Mouse (Mus musculus): ENCODE measurements around the gene Kif5c. TPM values are rescaled to one million over a fixed set of nuclear protein-coding genes. Genes with fewer than 3 reads are reported as not detected.

Kif5c gene
- polyA plus RNA-seq, 1 experiment: 25.8 TPM

GRCm38 (mm10) chr2:49727686-49728085 lies 108.6 kb downstream of the Kif5c start:
- Histone ChIP-seq H3K9ac (ENCODE audit: low read depth, poor library complexity, severe bottlenecking) (no peak overlapping the region), H3K36me3 (ENCODE audit: control insufficient read depth, insufficient read depth, low read length, poor library complexity, severe bottlenecking) (no peaks in the 10 kb centered on the region; the same call in 1 of the 2 replicates), H3K27me3 (ENCODE audit: control insufficient read depth, insufficient read depth, low read length, poor library complexity, severe bottlenecking) (no peaks in the 10 kb centered on the region), H3K27ac (ENCODE audit: insufficient read depth, low read length) (no peak overlapping the region), H3K4me3 (ENCODE audit: low read depth, low read length) (no peak overlapping the region), H3K4me1 (ENCODE audit: control insufficient read depth, insufficient read depth, low read length) (peaks cover under 1% of the 10 kb centered on the region), H3K9me3 (replicated peaks; ENCODE audit: control insufficient read depth, insufficient read depth, low read length, poor library complexity, severe bottlenecking) (no peaks in the 10 kb centered on the region)
- no peak for TF ChIP-seq POLR2A (IDR thresholded peaks at IDR 0.05; ENCODE audit: insufficient read depth, low read length)
- no peak for TF ChIP-seq EP300 (IDR thresholded peaks at IDR 0.05; ENCODE audit: insufficient read depth, low read depth, low read length)

- Histone ChIP-seq H3K4me1 (ENCODE audit: control insufficient read depth, insufficient read depth, low read length) (peaks cover 3% of the 10 kb centered on the region), H3K27me3 (ENCODE audit: control insufficient read depth, insufficient read depth, low read length, poor library complexity, severe bottlenecking) (no peaks in the 10 kb centered on the region), H3K36me3 (ENCODE audit: control insufficient read depth, insufficient read depth, low read length, poor library complexity, severe bottlenecking) (no peaks in the 10 kb centered on the region), H3K27ac (ENCODE audit: insufficient read depth, low read length) (no peak overlapping the region), H3K9me3 (replicated peaks; ENCODE audit: control insufficient read depth, insufficient read depth, low read length, poor library complexity, severe bottlenecking) (no peaks in the 10 kb centered on the region), H3K9ac (ENCODE audit: low read depth, poor library complexity, severe bottlenecking) (no peak overlapping the region), H3K4me3 (ENCODE audit: low read depth, low read length) (no peak overlapping the region)
- TF ChIP-seq POLR2A (IDR thresholded peaks at IDR 0.05; ENCODE audit: insufficient read depth, low read length) (no peak), CTCF (IDR thresholded peaks at IDR 0.05; ENCODE audit: low read depth, low read length) (no peak), EP300 (IDR thresholded peaks at IDR 0.05; ENCODE audit: insufficient read depth, low read depth, low read length) (no peak)
Measured at GRCm38 (mm10) chr2:49728896-49729610, 110.0 kb downstream of the Kif5c start.

DNA sequence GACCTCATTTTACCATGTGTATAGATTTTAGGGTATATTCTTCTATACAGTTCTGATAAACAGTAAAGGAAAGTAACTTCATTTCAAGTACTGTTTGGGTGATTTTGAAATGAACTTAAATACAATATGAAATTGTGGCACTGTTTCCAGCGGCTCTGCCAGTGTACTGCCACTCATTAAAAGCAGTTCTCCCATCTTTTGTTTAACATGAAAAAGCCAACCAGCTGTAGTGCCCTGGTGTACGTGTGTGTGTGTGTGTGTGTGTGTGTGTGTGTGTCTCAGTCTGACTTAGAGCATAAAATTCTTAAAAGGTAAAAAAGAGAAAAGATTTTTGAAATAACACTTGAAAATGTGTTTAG lies 110.5 kb downstream of the Kif5c start:
- Histone ChIP-seq H3K27ac (ENCODE audit: insufficient read depth, low read length) (no peak overlapping the region), H3K4me1 (ENCODE audit: control insufficient read depth, insufficient read depth, low read length) (peaks cover 3% of the 10 kb centered on the region), H3K4me3 (ENCODE audit: low read depth, low read length) (no peak overlapping the region), H3K9ac (ENCODE audit: low read depth, poor library complexity, severe bottlenecking) (no peak overlapping the region), H3K27me3 (ENCODE audit: control insufficient read depth, insufficient read depth, low read length, poor library complexity, severe bottlenecking) (no peaks in the 10 kb centered on the region), H3K36me3 (ENCODE audit: control insufficient read depth, insufficient read depth, low read length, poor library complexity, severe bottlenecking) (no peaks in the 10 kb centered on the region), H3K9me3 (replicated peaks; ENCODE audit: control insufficient read depth, insufficient read depth, low read length, poor library complexity, severe bottlenecking) (no peaks in the 10 kb centered on the region)
- TF ChIP-seq EP300 (IDR thresholded peaks at IDR 0.05; ENCODE audit: insufficient read depth, low read depth, low read length) (no peak), POLR2A (IDR thresholded peaks at IDR 0.05; ENCODE audit: insufficient read depth, low read length) (no peak), CTCF (IDR thresholded peaks at IDR 0.05; ENCODE audit: low read depth, low read length) (no peak)

DNA sequence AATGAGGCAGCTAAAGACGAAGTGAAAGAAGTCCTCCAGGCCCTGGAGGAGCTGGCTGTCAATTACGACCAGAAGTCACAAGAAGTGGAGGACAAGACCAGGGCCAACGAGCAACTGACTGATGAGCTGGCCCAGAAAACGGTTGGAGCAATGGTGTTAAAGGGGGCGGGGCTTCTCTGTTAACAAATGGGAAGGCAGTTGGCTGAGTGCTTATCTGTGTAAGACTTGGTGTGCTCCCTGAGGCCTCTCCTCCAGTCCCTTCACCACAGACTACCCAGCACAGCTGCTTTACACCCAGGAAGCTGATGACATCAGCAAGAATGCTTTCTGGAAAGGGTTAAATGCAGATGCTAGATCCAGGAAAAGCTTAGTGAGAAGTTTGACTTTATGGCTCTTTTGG lies 111.1 kb downstream of the Kif5c start:
- Histone ChIP-seq H3K9me3 (replicated peaks; ENCODE audit: control insufficient read depth, insufficient read depth, low read length, poor library complexity, severe bottlenecking) (no peaks in the 10 kb centered on the region), H3K36me3 (ENCODE audit: control insufficient read depth, insufficient read depth, low read length, poor library complexity, severe bottlenecking) (no peaks in the 10 kb centered on the region), H3K27me3 (ENCODE audit: control insufficient read depth, insufficient read depth, low read length, poor library complexity, severe bottlenecking) (no peaks in the 10 kb centered on the region), H3K27ac (ENCODE audit: insufficient read depth, low read length) (no peak overlapping the region), H3K4me1 (ENCODE audit: control insufficient read depth, insufficient read depth, low read length) (peaks cover 3% of the 10 kb centered on the region), H3K4me3 (ENCODE audit: low read depth, low read length) (no peak overlapping the region), H3K9ac (ENCODE audit: low read depth, poor library complexity, severe bottlenecking) (no peak overlapping the region)
- TF ChIP-seq EP300 (IDR thresholded peaks at IDR 0.05; ENCODE audit: insufficient read depth, low read depth, low read length): no peak
- no peak for TF ChIP-seq CTCF (IDR thresholded peaks at IDR 0.05; ENCODE audit: low read depth, low read length)
- TF ChIP-seq POLR2A (IDR thresholded peaks at IDR 0.05; ENCODE audit: insufficient read depth, low read length): no peak

DNA sequence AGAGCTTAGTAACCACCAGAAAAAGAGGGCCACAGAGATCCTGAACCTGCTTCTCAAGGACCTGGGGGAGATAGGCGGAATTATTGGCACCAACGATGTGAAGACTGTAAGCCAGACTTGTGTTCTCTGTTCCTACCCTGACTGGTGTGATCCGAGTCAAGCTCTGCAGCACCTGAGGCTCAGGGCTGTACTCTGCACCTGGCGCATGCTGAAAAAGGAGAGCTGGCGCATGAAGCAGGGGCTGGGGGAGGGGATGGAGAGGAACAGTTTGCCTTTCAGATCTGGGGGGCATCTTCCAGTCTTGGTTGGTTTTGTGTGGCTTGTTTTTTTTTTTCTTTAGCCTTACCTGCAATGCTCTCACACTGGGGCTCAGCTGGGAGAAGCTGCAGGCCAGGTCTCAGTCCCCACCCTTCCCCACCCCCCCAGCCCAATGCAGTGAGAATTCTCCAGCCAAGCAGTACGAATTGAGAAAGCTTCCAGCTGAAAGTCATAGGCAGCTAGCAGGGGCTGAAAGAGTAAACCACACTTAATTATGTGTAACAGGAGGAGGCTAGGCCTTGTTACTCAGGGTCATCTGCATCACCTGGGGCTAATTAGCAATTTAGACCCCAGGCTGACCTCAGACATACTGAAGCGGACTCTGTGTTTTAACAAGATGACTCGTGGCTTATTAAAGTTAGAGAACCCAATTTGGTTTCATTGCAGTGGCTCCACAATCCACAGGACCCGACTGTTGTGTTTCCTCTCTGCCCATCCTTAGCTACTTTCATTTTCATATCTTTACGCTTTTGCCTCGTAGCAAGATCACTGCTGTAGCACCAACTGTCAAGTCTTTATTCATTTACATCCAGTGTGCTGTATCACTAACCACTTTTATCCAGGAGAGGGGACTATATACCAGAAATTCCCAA lies 113.9 kb downstream of the Kif5c start:
- no peak for TF ChIP-seq CTCF (IDR thresholded peaks at IDR 0.05; ENCODE audit: low read depth, low read length)
- TF ChIP-seq EP300 (IDR thresholded peaks at IDR 0.05; ENCODE audit: insufficient read depth, low read depth, low read length): no peak
- no peak for TF ChIP-seq POLR2A (IDR thresholded peaks at IDR 0.05; ENCODE audit: insufficient read depth, low read length)
- H3K4me3 ChIP-seq (ENCODE audit: low read depth, low read length): no peak overlapping the region; the same call in 1 of the 2 replicates
- no peak overlapping the region for H3K9ac ChIP-seq (ENCODE audit: low read depth, poor library complexity, severe bottlenecking)
- H3K4me1 ChIP-seq (ENCODE audit: control insufficient read depth, insufficient read depth, low read length): peaks cover 3% of the 10 kb centered on the region
- no peaks in the 10 kb centered on the region for H3K9me3 ChIP-seq (replicated peaks; ENCODE audit: control insufficient read depth, insufficient read depth, low read length, poor library complexity, severe bottlenecking)
- H3K27ac ChIP-seq (ENCODE audit: insufficient read depth, low read length): no peak overlapping the region
- H3K36me3 ChIP-seq (ENCODE audit: control insufficient read depth, insufficient read depth, low read length, poor library complexity, severe bottlenecking): no peaks in the 10 kb centered on the region
- no peaks in the 10 kb centered on the region for H3K27me3 ChIP-seq (ENCODE audit: control insufficient read depth, insufficient read depth, low read length, poor library complexity, severe bottlenecking)

DNA sequence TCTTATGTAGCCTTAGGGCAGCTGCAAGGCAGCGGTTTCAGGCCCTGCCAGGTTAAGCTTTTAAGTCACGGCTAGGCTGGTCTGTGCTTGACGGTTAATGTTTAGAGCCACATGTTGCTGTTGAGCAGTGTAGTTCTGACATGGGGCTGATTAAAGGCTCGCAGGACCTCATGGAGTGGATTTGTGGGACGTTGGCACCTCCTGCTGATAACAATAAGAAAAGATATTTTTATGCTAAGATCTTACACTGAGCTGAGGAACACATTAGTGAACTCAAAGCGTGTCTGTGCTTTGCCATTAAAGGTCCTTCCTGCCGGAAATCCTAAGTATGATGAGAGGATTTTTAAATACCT lies 114.5 kb downstream of the Kif5c start:
- Histone ChIP-seq H3K4me3 (ENCODE audit: low read depth, low read length) (no peak overlapping the region), H3K27me3 (ENCODE audit: control insufficient read depth, insufficient read depth, low read length, poor library complexity, severe bottlenecking) (no peaks in the 10 kb centered on the region), H3K9me3 (replicated peaks; ENCODE audit: control insufficient read depth, insufficient read depth, low read length, poor library complexity, severe bottlenecking) (no peaks in the 10 kb centered on the region), H3K4me1 (ENCODE audit: control insufficient read depth, insufficient read depth, low read length) (peaks cover 3% of the 10 kb centered on the region), H3K27ac (ENCODE audit: insufficient read depth, low read length) (no peak overlapping the region), H3K36me3 (ENCODE audit: control insufficient read depth, insufficient read depth, low read length, poor library complexity, severe bottlenecking) (no peaks in the 10 kb centered on the region), H3K9ac (ENCODE audit: low read depth, poor library complexity, severe bottlenecking) (no peak overlapping the region)
- TF ChIP-seq EP300 (IDR thresholded peaks at IDR 0.05; ENCODE audit: insufficient read depth, low read depth, low read length): no peak
- no peak for TF ChIP-seq POLR2A (IDR thresholded peaks at IDR 0.05; ENCODE audit: insufficient read depth, low read length)
- TF ChIP-seq CTCF (IDR thresholded peaks at IDR 0.05; ENCODE audit: low read depth, low read length): no peak

Data from ES-Bruce4 (cell line).